Mouse (Mus musculus): ENCODE data around the gene Rasgrp3. TPM values are rescaled to one million over a fixed set of nuclear protein-coding genes. Genes with fewer than 3 reads are reported as not detected.

Gene Rasgrp3
- polyA plus RNA-seq, 1 experiment from 2014 or later: 21.5 TPM

- Histone ChIP-seq H3K36me3 (ENCODE audit: insufficient read depth, low read length) (no peaks in the 10 kb centered on the region), H3K9ac (replicated peaks; ENCODE audit: low read length) (no peak overlapping the region), H3K4me1 (ENCODE audit: insufficient read depth, low read length) (peaks cover 14% of the 10 kb centered on the region), H3K27me3 (ENCODE audit: insufficient read depth, low read length) (no peaks in the 10 kb centered on the region), H3K9me3 (ENCODE audit: low read length) (no peaks in the 10 kb centered on the region), H3K4me3 (ENCODE audit: low read length) (no peak overlapping the region), H3K27ac (ENCODE audit: low read length) (no peak overlapping the region), H3K4me2 (replicated peaks; ENCODE audit: low read depth, low read length) (no peak overlapping the region)
- ATAC-seq (ENCODE audit: low FRiP score, low TSS enrichment): no peak
- WGBS: 81% methylated on average over 2 of the region's 2 CpGs
These were observed 31.8 kb downstream of the Rasgrp3 start for GRCm38 (mm10) chr17:75467526-75467925.

GRCm38 (mm10) chr17:75468479-75469114, 32.9 kb downstream of the Rasgrp3 start:
- H3K27me3 ChIP-seq (ENCODE audit: insufficient read depth, low read length): no peaks in the 10 kb centered on the region
- H3K9me3 ChIP-seq (ENCODE audit: low read length): no peaks in the 10 kb centered on the region
- 95% methylated on average over 10 of the region's 10 CpGs for WGBS
- H3K4me1 ChIP-seq (ENCODE audit: insufficient read depth, low read length): peaks cover 14% of the 10 kb centered on the region
- H3K4me2 ChIP-seq (replicated peaks; ENCODE audit: low read depth, low read length): no peak overlapping the region
- H3K9ac ChIP-seq (replicated peaks; ENCODE audit: low read length): no peak overlapping the region
- no peak overlapping the region for H3K4me3 ChIP-seq (ENCODE audit: low read length)
- H3K36me3 ChIP-seq (ENCODE audit: insufficient read depth, low read length): no peaks in the 10 kb centered on the region
- ATAC-seq (ENCODE audit: low FRiP score, low TSS enrichment): no peak
- no peak overlapping the region for H3K27ac ChIP-seq (ENCODE audit: low read length)

GRCm38 (mm10) chr17:75470325-75470724, 34.6 kb downstream of the Rasgrp3 start:
- no peak overlapping the region for H3K4me3 ChIP-seq (ENCODE audit: low read length)
- H3K36me3 ChIP-seq (ENCODE audit: insufficient read depth, low read length): no peaks in the 10 kb centered on the region
- no peak overlapping the region for H3K9ac ChIP-seq (replicated peaks; ENCODE audit: low read length)
- ATAC-seq (ENCODE audit: low FRiP score, low TSS enrichment): no peak
- no peak overlapping the region for H3K27ac ChIP-seq (ENCODE audit: low read length)
- WGBS: 66% methylated on average over 6 of the region's 6 CpGs
- no peaks in the 10 kb centered on the region for H3K27me3 ChIP-seq (ENCODE audit: insufficient read depth, low read length)
- no peak overlapping the region for H3K4me2 ChIP-seq (replicated peaks; ENCODE audit: low read depth, low read length)
- no peaks in the 10 kb centered on the region for H3K9me3 ChIP-seq (ENCODE audit: low read length)
- peaks cover 3% of the 10 kb centered on the region for H3K4me1 ChIP-seq (ENCODE audit: insufficient read depth, low read length)

- Histone ChIP-seq H3K36me3 (ENCODE audit: insufficient read depth, low read length) (no peaks in the 10 kb centered on the region), H3K4me1 (ENCODE audit: insufficient read depth, low read length) (no peaks in the 10 kb centered on the region), H3K9me3 (ENCODE audit: low read length) (no peaks in the 10 kb centered on the region), H3K4me3 (ENCODE audit: low read length) (no peak overlapping the region), H3K4me2 (replicated peaks; ENCODE audit: low read depth, low read length) (no peak overlapping the region), H3K27me3 (ENCODE audit: insufficient read depth, low read length) (no peaks in the 10 kb centered on the region), H3K27ac (ENCODE audit: low read length) (no peak overlapping the region), H3K9ac (replicated peaks; ENCODE audit: low read length) (no peak overlapping the region)
- WGBS: 91% methylated on average over 7 of the region's 7 CpGs
- no peak for ATAC-seq (ENCODE audit: low FRiP score, low TSS enrichment)
These were observed 35.4 kb downstream of the Rasgrp3 start for GRCm38 (mm10) chr17:75470885-75471610.

GRCm38 (mm10) chr17:75471644-75472253, 36.1 kb downstream of the Rasgrp3 start:
- H3K27me3 ChIP-seq (ENCODE audit: insufficient read depth, low read length): no peaks in the 10 kb centered on the region

GRCm38 (mm10) chr17:75472379-75472778, 36.7 kb downstream of the Rasgrp3 start:
- WGBS: 65% methylated on average over 2 of the region's 2 CpGs
- H3K36me3 ChIP-seq (ENCODE audit: insufficient read depth, low read length): no peaks in the 10 kb centered on the region
- no peaks in the 10 kb centered on the region for H3K4me1 ChIP-seq (ENCODE audit: insufficient read depth, low read length)
- no peak overlapping the region for H3K4me2 ChIP-seq (replicated peaks; ENCODE audit: low read depth, low read length)
- no peak overlapping the region for H3K27ac ChIP-seq (ENCODE audit: low read length)
- no peak overlapping the region for H3K9ac ChIP-seq (replicated peaks; ENCODE audit: low read length)
- H3K27me3 ChIP-seq (ENCODE audit: insufficient read depth, low read length): no peaks in the 10 kb centered on the region
- H3K4me3 ChIP-seq (ENCODE audit: low read length): no peak overlapping the region
- no peak for ATAC-seq (ENCODE audit: low FRiP score, low TSS enrichment)
- no peaks in the 10 kb centered on the region for H3K9me3 ChIP-seq (ENCODE audit: low read length)

More at GRCm38 (mm10) chr17:75471644-75472253, 36.1 kb downstream of the Rasgrp3 start:
- Histone ChIP-seq H3K9ac (replicated peaks; ENCODE audit: low read length) (no peak overlapping the region), H3K36me3 (ENCODE audit: insufficient read depth, low read length) (no peaks in the 10 kb centered on the region), H3K4me2 (replicated peaks; ENCODE audit: low read depth, low read length) (no peak overlapping the region), H3K9me3 (ENCODE audit: low read length) (no peaks in the 10 kb centered on the region), H3K4me3 (ENCODE audit: low read length) (no peak overlapping the region), H3K27ac (ENCODE audit: low read length) (no peak overlapping the region), H3K4me1 (ENCODE audit: insufficient read depth, low read length) (no peaks in the 10 kb centered on the region)
- no peak for ATAC-seq (ENCODE audit: low FRiP score, low TSS enrichment)
- 75% methylated on average over 6 of the region's 6 CpGs for WGBS

GRCm38 (mm10) chr17:75475985-75476384, 40.3 kb downstream of the Rasgrp3 start:
- 89% methylated on average over 1 of the region's 1 CpGs for WGBS
- Histone ChIP-seq H3K4me3 (ENCODE audit: low read length) (no peak overlapping the region), H3K4me2 (replicated peaks; ENCODE audit: low read depth, low read length) (no peak overlapping the region), H3K4me1 (ENCODE audit: insufficient read depth, low read length) (no peaks in the 10 kb centered on the region), H3K27me3 (ENCODE audit: insufficient read depth, low read length) (no peaks in the 10 kb centered on the region), H3K9ac (replicated peaks; ENCODE audit: low read length) (no peak overlapping the region), H3K36me3 (ENCODE audit: insufficient read depth, low read length) (no peaks in the 10 kb centered on the region), H3K27ac (ENCODE audit: low read length) (no peak overlapping the region), H3K9me3 (ENCODE audit: low read length) (no peaks in the 10 kb centered on the region)
- no peak for ATAC-seq (ENCODE audit: low FRiP score, low TSS enrichment)

- Histone ChIP-seq H3K27ac (ENCODE audit: low read length) (no peak overlapping the region), H3K9me3 (ENCODE audit: low read length) (no peaks in the 10 kb centered on the region), H3K4me2 (replicated peaks; ENCODE audit: low read depth, low read length) (no peak overlapping the region), H3K27me3 (ENCODE audit: insufficient read depth, low read length) (no peaks in the 10 kb centered on the region), H3K36me3 (ENCODE audit: insufficient read depth, low read length) (no peaks in the 10 kb centered on the region), H3K4me1 (ENCODE audit: insufficient read depth, low read length) (no peaks in the 10 kb centered on the region), H3K4me3 (ENCODE audit: low read length) (no peak overlapping the region), H3K9ac (replicated peaks; ENCODE audit: low read length) (no peak overlapping the region)
- no peak for ATAC-seq (ENCODE audit: low FRiP score, low TSS enrichment)
- WGBS: 75% methylated on average over 4 of the region's 4 CpGs
These were observed 41.2 kb downstream of the Rasgrp3 start for GRCm38 (mm10) chr17:75476736-75477416.

- no peaks in the 10 kb centered on the region for H3K9me3 ChIP-seq (ENCODE audit: low read length)
- ATAC-seq (ENCODE audit: low FRiP score, low TSS enrichment): no peak
- no peaks in the 10 kb centered on the region for H3K27me3 ChIP-seq (ENCODE audit: insufficient read depth, low read length)
- H3K27ac ChIP-seq (ENCODE audit: low read length): no peak overlapping the region
- H3K9ac ChIP-seq (replicated peaks; ENCODE audit: low read length): no peak overlapping the region
- H3K4me1 ChIP-seq (ENCODE audit: insufficient read depth, low read length): no peaks in the 10 kb centered on the region
- no peak overlapping the region for H3K4me3 ChIP-seq (ENCODE audit: low read length)
- H3K4me2 ChIP-seq (replicated peaks; ENCODE audit: low read depth, low read length): no peak overlapping the region
- no peaks in the 10 kb centered on the region for H3K36me3 ChIP-seq (ENCODE audit: insufficient read depth, low read length)
- WGBS: 47% methylated on average over 3 of the region's 3 CpGs
These were observed 42.0 kb downstream of the Rasgrp3 start for GRCm38 (mm10) chr17:75477655-75478054.

Data from kidney, embryonic 16.5 days (tissue).